Mouse (Mus musculus): ENCODE data around the gene Sirt4. TPM values are rescaled to one million over a fixed set of nuclear protein-coding genes. Genes with fewer than 3 reads are reported as not detected.

Gene Sirt4
- polyA plus RNA-seq, 1 experiment, result 13.6 TPM

- H3K27me3 ChIP-seq (ENCODE audit: control insufficient read depth, insufficient read depth, insufficient read length), result no peaks in the 10 kb centered on the region
- H3K36me3 ChIP-seq (ENCODE audit: control insufficient read depth, insufficient read depth), result no peaks in the 10 kb centered on the region
- no peak for TF ChIP-seq POLR2A (IDR thresholded peaks at IDR 0.05; ENCODE audit: insufficient read length, low read depth)
- H3K79me2 ChIP-seq (ENCODE audit: control insufficient read depth, insufficient read depth), result no peaks in the 10 kb centered on the region
- no peak overlapping the region for H3ac ChIP-seq (ENCODE audit: control insufficient read depth, insufficient read length)
- H3K4me2 ChIP-seq (ENCODE audit: low read depth), result no peak overlapping the region
- no peak overlapping the region for H3K4me3 ChIP-seq
Measured at GRCm38 (mm10) chr5:115438667-115439066, 45.9 kb downstream of the Sirt4 start.

DNA sequence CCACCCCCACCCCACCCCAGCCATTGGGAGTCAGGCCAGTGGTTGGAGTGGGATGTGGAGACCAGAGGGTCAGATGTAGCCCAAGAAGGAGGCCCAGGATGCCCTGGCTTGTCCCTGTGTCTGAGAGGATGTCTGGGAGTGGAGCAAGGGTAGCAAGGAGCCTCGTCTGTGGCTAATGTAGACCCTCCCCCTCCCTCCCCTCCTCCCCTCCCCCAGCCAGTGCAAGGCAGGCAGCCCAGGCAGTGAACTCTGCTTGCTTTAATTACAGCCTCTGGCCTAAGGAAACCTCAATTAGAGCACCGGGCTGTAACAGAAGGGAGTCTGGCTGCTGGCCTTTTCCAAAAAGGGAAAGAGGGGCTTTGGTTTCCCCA lies 46.6 kb downstream of the Sirt4 start:
- no peak overlapping the region for H3K4me2 ChIP-seq (ENCODE audit: low read depth)
- H3K79me2 ChIP-seq (ENCODE audit: control insufficient read depth, insufficient read depth), result no peaks in the 10 kb centered on the region
- H3K4me3 ChIP-seq, result no peak overlapping the region
- no peak overlapping the region for H3ac ChIP-seq (ENCODE audit: control insufficient read depth, insufficient read length)
- no peak for TF ChIP-seq POLR2AphosphoS2 (IDR thresholded peaks at IDR 0.05; ENCODE audit: insufficient read length, low read depth)
- TF ChIP-seq CEBPB (IDR thresholded peaks at IDR 0.05; ENCODE audit: insufficient read depth, poor library complexity, severe bottlenecking), result no peak
- no peak for TF ChIP-seq E2F4 (IDR thresholded peaks at IDR 0.05; ENCODE audit: insufficient read depth)
- TF ChIP-seq REST (IDR thresholded peaks at IDR 0.05; ENCODE audit: insufficient read depth, insufficient read length), result no peak
- no peak for TF ChIP-seq MYOG (IDR thresholded peaks at IDR 0.05; ENCODE audit: control insufficient read depth in 1 of 3, insufficient read depth in 1 of 3, insufficient read length in 2 of 3, low read depth in 2 of 3)
- no peak for TF ChIP-seq MYOD1 (IDR thresholded peaks at IDR 0.05; ENCODE audit: control insufficient read depth in 1 of 3, insufficient read length in 2 of 3, low read depth in 2 of 3)
- no peak for TF ChIP-seq USF1 (IDR thresholded peaks at IDR 0.05; ENCODE audit: low read depth)
- no peak for TF ChIP-seq TCF12 (IDR thresholded peaks at IDR 0.05; ENCODE audit: insufficient read depth, poor library complexity, severe bottlenecking)
- no peak for TF ChIP-seq SRF (IDR thresholded peaks at IDR 0.05; ENCODE audit: control insufficient read depth, insufficient read length, low read depth)
- no peak for TF ChIP-seq TCF3 (IDR thresholded peaks at IDR 0.05; ENCODE audit: insufficient read length, low read depth)
- TF ChIP-seq MAX (IDR thresholded peaks at IDR 0.05; ENCODE audit: low read depth), result no peak
- no peak for TF ChIP-seq POLR2A (IDR thresholded peaks at IDR 0.05; ENCODE audit: insufficient read length, low read depth)
- no peaks in the 10 kb centered on the region for H3K36me3 ChIP-seq (ENCODE audit: control insufficient read depth, insufficient read depth)
- H3K27me3 ChIP-seq (ENCODE audit: control insufficient read depth, insufficient read depth, insufficient read length), result no peaks in the 10 kb centered on the region

DNA sequence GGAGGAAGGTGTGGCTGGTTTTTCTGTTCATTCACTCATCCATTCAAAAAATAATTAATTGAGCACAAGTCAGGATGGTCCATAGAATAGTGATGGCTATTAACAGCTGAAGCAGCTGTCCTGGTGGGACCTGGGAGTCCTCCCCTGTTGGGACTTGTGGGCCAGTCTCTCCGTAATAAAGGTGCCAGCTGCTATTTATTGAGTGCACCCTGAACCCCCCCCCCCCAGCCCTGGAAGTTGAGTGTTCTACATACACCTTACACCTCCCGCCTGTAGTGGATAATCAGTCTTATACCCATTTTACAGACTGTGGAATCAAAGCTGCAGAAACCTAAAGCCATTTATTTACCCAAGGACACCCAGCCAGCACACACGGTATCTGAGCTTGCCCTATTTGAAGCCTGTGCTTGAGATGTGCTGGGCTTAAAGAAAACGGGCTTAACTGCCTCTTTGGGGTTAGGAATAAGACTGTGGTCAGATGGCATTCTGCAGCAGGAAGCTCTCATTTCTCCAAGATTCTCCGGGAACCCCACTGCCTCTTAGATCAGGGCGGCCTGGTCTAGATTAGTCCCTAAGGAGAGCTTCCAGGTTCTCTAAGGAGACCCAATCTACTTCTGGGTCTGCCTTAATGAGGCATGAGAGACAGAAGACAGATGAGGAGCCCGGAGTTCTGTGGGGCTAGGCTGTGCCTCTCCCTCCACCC lies 47.1 kb downstream of the Sirt4 start:
- Histone ChIP-seq H3K36me3 (ENCODE audit: control insufficient read depth, insufficient read depth) (no peaks in the 10 kb centered on the region), H3K4me2 (ENCODE audit: low read depth) (peak overlapping the region; percentile 38), H3K27me3 (ENCODE audit: control insufficient read depth, insufficient read depth, insufficient read length) (no peaks in the 10 kb centered on the region), H3ac (ENCODE audit: control insufficient read depth, insufficient read length) (peak overlapping the region; percentile 18), H3K4me3 (peak overlapping the region; percentile 6), H3K79me2 (ENCODE audit: control insufficient read depth, insufficient read depth) (no peaks in the 10 kb centered on the region)
- TF ChIP-seq E2F4 (IDR thresholded peaks at IDR 0.05; ENCODE audit: insufficient read depth), result no peak
- peak in 1 of 3 experiments; percentile 24 for TF ChIP-seq MYOD1 (IDR thresholded peaks at IDR 0.05; ENCODE audit: control insufficient read depth in 1 of 3, insufficient read length in 2 of 3, low read depth in 2 of 3)
- TF ChIP-seq USF1 (IDR thresholded peaks at IDR 0.05; ENCODE audit: low read depth), result no peak

DNA sequence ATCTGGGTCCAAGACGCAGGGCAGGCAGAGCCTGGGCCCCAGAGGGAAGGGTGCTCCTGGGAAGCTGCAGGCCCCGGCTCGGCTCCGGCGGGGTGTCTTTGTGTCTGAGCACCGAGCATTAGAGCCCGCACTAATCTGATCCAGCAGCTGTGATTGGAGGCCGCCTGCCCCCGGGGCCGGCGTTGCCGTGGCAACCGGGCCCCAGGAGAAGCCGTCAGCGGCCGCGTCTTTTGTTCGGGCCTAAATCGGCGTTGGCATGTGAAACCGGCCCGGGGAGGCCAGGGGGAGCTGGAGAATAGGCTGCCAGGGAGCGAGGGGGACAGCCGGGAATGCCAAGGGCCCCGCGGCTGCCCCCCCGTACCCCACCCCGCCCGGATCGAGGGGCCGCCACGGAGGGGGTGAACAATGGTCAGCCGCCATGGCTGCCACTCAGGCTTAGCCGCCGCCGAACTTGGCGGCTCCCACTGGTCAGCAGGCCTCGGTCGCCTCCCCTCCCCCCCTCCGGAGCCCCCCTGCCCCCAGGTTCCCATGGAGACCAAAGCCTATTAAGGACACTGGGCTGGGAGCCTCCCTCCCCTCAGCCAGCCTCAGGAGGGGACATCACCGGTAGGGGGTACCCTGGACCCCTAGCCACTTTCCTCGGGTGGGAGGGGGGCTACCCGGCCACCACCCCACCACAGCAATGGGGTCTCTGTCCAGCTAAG lies 48.0 kb downstream of the Sirt4 start:
- H3K4me3 ChIP-seq, result peak overlapping the region; percentile 6
- TF ChIP-seq E2F4 (IDR thresholded peaks at IDR 0.05; ENCODE audit: insufficient read depth) (no peak), REST (IDR thresholded peaks at IDR 0.05; ENCODE audit: insufficient read depth, insufficient read length) (no peak), POLR2A (IDR thresholded peaks at IDR 0.05; ENCODE audit: insufficient read length, low read depth) (no peak), TCF3 (IDR thresholded peaks at IDR 0.05; ENCODE audit: insufficient read length, low read depth) (no peak), MYOD1 (IDR thresholded peaks at IDR 0.05; ENCODE audit: control insufficient read depth in 1 of 3, insufficient read length in 2 of 3, low read depth in 2 of 3) (peak in 1 of 3 experiments; percentile 18)
- H3K4me2 ChIP-seq (ENCODE audit: low read depth), result peak overlapping the region; percentile 73
- H3K27me3 ChIP-seq (ENCODE audit: control insufficient read depth, insufficient read depth, insufficient read length), result no peaks in the 10 kb centered on the region
- H3K36me3 ChIP-seq (ENCODE audit: control insufficient read depth, insufficient read depth), result no peaks in the 10 kb centered on the region
- peak overlapping the region; percentile 18 for H3ac ChIP-seq (ENCODE audit: control insufficient read depth, insufficient read length)
- no peaks in the 10 kb centered on the region for H3K79me2 ChIP-seq (ENCODE audit: control insufficient read depth, insufficient read depth)

DNA sequence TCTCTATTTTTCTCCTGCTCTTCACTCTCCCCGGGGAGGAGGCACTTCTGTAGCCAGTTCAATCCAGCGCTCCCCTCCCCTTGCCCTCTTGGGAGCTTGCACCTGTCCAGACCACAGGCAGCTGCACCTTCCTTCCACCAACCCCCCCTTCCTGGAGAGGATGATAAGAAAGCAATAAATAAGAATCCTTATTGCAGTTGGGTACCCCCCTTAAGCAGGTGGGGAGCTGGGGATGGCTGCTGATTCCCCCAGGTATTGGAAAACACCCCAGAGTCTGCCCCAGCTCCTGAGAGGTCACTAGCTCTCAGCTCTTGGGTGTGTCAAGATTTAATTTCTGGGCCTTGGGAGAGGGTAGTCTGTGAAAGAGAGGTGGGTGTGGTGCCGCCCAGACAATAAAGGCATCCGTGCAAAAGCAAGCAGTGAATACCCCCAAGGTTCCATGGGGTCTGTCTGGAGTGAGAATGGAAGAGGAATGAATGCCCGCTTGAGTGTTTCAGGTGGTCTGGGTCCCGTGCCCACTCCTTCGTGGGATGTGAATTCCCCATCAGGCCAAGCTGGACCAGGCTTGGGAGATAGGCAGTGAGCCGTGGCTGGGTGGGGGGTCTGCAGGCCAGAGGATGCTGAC lies 48.7 kb downstream of the Sirt4 start:
- no peaks in the 10 kb centered on the region for H3K79me2 ChIP-seq (ENCODE audit: control insufficient read depth, insufficient read depth)
- H3K27me3 ChIP-seq (ENCODE audit: control insufficient read depth, insufficient read depth, insufficient read length), result peaks cover under 1% of the 10 kb centered on the region
- TF ChIP-seq MYOD1 (IDR thresholded peaks at IDR 0.05; ENCODE audit: control insufficient read depth in 1 of 3, insufficient read length in 2 of 3, low read depth in 2 of 3) (peak in 2 of 3 experiments; percentile 62 to 77), TCF12 (IDR thresholded peaks at IDR 0.05; ENCODE audit: insufficient read depth, poor library complexity, severe bottlenecking) (peak; percentile 15), CEBPB (IDR thresholded peaks at IDR 0.05; ENCODE audit: insufficient read depth, poor library complexity, severe bottlenecking) (no peak), E2F4 (IDR thresholded peaks at IDR 0.05; ENCODE audit: insufficient read depth) (no peak), MYOG (IDR thresholded peaks at IDR 0.05; ENCODE audit: control insufficient read depth in 1 of 3, insufficient read depth in 1 of 3, insufficient read length in 2 of 3, low read depth in 2 of 3) (peak in 2 of 3 experiments; percentile 47 to 71)
- peak overlapping the region; percentile 73 for H3K4me2 ChIP-seq (ENCODE audit: low read depth)
- H3K4me3 ChIP-seq, result peak overlapping the region; percentile 6
- H3K36me3 ChIP-seq (ENCODE audit: control insufficient read depth, insufficient read depth), result no peaks in the 10 kb centered on the region
- H3ac ChIP-seq (ENCODE audit: control insufficient read depth, insufficient read length), result peak overlapping the region; percentile 18
